Mouse (Mus musculus) ES-CJ7 (cell line): ENCODE measurements around the gene Fbl.
"Not testable (repeated sequence)": the region's sequence is repeated elsewhere in the genome, so short reads cannot be mapped to it uniquely, and the experiment has no call there.

Source experiments
- DNase-seq: peaks from one replicate; pipeline ENCODE4 v3.0.0; 2011; ENCODE audit warnings: low read depth, low spot score

The Fbl gene

DNA sequence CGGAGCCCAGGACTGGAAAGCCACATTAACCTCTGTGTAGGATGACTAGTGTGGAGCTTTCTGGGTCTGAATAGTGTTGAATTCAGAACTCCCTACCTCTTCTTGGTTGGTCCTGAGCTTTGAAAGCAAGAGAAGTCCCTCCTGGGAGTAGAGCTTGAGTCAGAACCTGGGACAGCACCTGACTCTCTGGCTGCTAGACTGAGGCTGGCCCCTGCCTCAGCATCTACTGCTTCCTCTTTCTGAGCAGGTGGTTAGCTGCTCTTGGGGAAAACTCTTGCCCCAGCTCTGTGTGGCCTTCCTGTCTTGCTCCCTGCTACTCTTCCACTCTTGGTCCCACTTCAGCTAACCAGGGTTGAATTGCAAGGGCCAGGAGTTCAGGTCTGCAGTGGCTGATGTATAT lies 22.4 kb downstream of the Fbl start:
- no peak for DNase-seq

- peak; percentile 72 for DNase-seq
Measured at GRCm38 (mm10) chr7:28195414-28196098, 26.0 kb downstream of the Fbl start.

DNA sequence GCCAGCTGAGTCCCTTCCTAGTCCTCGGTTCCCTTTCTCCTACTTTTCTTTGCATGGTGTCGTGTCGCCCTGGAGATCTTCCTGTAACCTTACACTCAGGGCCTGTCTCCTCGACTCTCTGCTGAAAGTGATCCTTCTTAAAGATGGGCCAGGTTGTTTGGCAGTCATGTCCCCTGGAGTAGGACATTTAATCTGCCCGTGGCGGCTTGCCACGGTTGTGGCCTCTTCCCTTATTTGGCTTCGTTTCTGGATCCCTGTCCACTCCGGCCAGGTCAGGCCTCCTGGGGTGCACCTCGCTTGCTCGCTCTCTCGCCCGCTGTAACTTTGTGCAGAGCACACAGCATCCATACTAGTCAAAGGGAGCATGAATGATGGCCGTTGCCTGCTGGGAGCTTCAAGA lies 27.0 kb downstream of the Fbl start:
- DNase-seq: no peak

- no peak for DNase-seq
Measured at GRCm38 (mm10) chr7:28199054-28199453, 29.5 kb downstream of the Fbl start.

GRCm38 (mm10) chr7:28203207-28204108 lies 33.9 kb downstream of the Fbl start:
- DNase-seq: peak; percentile 67

DNA sequence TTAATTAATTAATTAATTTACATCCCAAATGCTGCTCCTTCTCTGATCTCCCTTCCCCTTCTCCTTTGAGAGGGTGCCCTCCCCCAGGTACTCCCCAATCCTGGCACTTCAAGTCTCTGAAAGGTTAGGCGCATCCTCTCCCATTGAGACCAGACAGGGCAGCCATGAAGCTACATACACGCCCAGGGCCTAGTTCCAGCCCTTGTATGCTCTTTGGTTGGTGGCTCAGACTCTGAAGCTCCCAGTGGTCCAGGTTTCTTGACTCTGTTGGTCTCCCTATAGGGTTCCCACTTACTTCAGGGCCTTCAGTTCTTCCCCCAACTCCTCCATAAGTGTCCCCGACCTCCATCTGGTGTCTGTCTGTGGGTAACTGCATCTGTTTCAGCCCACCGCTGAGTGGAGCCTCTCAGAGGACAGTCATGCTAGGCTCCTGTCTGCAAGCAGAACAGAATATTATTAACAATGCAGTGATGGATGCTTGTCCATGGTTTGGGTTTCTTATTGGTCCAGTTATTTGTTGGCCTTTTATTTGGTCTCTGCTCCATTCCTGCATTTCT lies 36.6 kb downstream of the Fbl start:
- DNase-seq: no peak

DNA sequence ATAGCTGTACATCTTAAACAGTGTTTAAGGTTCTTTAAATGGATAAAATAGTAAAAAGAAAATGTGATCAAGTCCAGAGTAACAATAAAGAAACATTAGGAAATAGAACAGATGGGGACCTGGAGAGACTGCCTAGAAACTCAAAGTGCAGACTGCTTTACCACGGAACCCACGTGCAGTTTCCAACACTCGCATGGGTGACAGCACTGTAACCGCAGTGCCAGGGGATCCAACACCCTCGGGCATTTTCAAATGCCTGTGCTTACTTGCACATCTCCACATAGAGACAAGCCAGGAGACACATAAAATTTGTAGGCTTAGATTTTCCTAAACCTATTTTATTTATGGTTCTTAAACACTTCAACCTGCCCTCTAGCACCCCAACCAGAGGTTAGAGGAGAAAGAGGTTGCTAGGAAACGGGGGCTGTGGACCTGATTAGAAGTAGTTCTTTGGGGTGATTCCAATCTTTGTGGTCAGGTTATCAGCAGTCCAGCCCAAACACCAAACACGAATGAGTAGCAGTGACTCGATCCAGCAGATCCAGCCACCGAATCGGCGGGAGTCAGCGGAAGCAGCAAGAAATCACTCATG lies 39.0 kb downstream of the Fbl start:
- no peak for DNase-seq

DNA sequence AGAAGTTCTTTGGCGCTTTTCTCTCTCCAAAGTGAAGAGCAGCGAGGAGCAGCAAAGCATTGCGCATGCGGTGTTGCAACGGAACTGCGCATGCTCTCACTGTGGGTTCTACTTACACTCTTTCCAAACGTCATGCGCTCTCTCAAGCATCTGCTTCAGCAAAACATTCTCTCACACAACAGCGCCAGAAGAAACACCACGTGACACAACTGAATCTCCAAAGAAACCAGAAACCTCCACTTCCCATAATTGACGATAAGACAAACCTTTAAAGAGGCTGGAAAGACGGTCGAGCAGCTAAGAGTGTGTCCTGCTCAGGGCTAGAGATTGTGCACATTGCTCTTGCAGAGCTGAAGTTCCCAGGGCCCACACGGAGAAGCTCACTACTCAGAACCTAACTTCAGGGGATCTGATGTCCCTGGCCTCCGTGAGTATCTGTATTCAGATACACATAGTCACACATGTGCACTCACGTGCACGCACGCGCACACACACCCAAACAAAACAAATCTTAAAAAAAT lies 39.5 kb downstream of the Fbl start:
- peak; percentile 96 for DNase-seq

DNA sequence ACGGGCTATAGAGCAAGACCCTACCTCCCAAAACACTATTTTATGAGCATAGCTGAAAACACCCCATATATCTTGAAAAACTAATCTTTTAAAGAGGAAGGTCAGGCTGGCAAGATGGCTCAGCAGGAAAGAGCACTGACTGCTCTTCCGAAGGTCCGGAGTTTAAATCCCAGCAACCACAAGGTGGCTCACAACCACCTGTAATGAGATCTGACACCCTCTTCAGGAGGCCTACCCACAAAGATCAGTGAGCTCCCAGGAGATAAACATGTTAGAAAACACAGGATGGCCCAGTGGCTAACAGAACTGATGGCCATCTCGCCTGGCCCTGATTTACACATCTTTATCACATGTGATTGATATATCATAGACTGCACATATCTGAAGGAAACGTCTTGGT lies 41.2 kb downstream of the Fbl start:
- DNase-seq: no peak

GRCm38 (mm10) chr7:28214142-28214541 lies 44.6 kb downstream of the Fbl start:
- DNase-seq: peak; percentile 90

- not testable (repeated sequence) for DNase-seq
Measured at GRCm38 (mm10) chr7:28215950-28216349, 46.4 kb downstream of the Fbl start.

- DNase-seq: not testable (repeated sequence)
Measured at GRCm38 (mm10) chr7:28217811-28218210, 48.3 kb downstream of the Fbl start.

DNA sequence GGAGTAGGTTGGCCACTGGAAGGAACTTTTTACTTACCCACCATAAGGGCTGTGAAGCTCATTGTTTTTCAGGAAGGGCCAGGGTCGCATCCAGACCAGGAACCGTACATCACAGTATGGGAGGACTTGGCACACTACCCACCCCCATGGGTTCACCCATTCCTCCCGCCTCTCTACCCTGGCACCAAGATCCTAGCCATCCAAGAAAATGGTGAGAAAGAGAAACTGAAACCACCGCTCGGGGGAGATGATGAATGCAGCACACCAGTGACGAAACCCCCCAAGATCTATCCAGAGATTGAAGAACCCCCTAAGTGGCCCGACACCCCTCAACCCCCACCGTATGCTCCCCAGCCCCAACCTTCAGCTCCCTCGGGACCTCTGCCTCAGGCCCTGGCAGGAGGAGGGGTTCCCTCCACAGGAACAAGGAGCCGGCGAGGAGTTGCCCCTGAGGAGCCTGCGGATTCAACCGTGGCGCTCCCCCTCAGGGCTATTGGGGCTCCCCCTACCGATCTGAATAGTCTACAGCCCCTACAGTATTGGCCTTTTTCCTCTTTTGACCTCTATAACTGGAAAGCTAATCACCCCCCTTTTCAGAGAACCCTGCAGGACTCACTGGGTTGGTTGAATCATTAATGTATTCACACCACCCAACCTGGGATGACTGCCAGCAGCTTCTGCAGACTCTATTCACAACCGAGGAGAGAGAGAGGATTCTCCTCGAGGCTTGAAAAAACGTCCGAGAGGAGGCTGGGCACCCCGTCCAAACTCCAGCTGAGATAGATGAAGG lies 49.6 kb downstream of the Fbl start:
- DNase-seq: not testable (repeated sequence)

- DNase-seq: not testable (repeated sequence)
Measured at GRCm38 (mm10) chr7:28226836-28227235, 57.3 kb downstream of the Fbl start.

GRCm38 (mm10) chr7:28227421-28227820 lies 57.9 kb downstream of the Fbl start:
- peak; percentile 43 for DNase-seq
